ENCODE assay signal across 15 mouse cellular contexts in genomic region chr4:82663749-82664381, GRCm38 (mm10). TPM values are rescaled to one million over a fixed set of nuclear protein-coding genes. Genes with fewer than 3 reads are reported as not detected.
DNase-seq lines count a peak whose midpoint lies in the region; ATAC-seq and TF ChIP-seq lines count a peak whose summit lies in the region.
"Had no signal": no experiment of that assay in that cellular context is flagged by ENCODE, and none has a peak within 500 bp of the region (broad histone marks: within the 10 kb centered on the region; RNA-seq: fewer than 3 reads in every experiment).

No protein-coding gene starts in this region.

- no peak for DNase-seq in forebrain, embryonic 11.5 days (ENCODE audit: low spot score)
- peak; percentile 35 for DNase-seq in midbrain, embryonic 14.5 days
- DNase-seq in testis, postnatal 10 days (ENCODE audit: low spot score), result no peak
- DNase-seq: cerebellum, adult 9-10 months; kidney, postnatal 25 days; lung, postnatal 36 days had no signal

- TF ChIP-seq CTCF in intestine, postnatal 0 days (IDR thresholded peaks at IDR 0.05; ENCODE audit: low read depth), result peak; percentile 33

- H3K9ac ChIP-seq in forebrain, embryonic 15.5 days (replicated peaks), result no peak overlapping the region
- H3K9ac ChIP-seq in forebrain, embryonic 11.5 days (ENCODE audit: low read length), result no peak overlapping the region
- no peak overlapping the region for H3K9ac ChIP-seq in intestine, postnatal 0 days (ENCODE audit: low read depth, low read length)
- no peak overlapping the region for H3K9ac ChIP-seq in intestine, embryonic 16.5 days (ENCODE audit: low read depth, low read length)
- H3K9ac ChIP-seq in forebrain, embryonic 16.5 days (replicated peaks; ENCODE audit: low read depth, low read length), result no peak overlapping the region
- no peak overlapping the region for H3K9ac ChIP-seq in midbrain, embryonic 14.5 days (replicated peaks; ENCODE audit: low read length)
- H3K9ac ChIP-seq: embryonic facial prominence, embryonic 13.5 days; heart, embryonic 15.5 days had no signal

- ATAC-seq in forebrain, embryonic 15.5 days (replicated peaks), result no peak
- no peak for ATAC-seq in forebrain, embryonic 11.5 days (replicated peaks; ENCODE audit: low FRiP score)
- no peak for ATAC-seq in intestine, postnatal 0 days
- ATAC-seq in intestine, embryonic 16.5 days, result no peak
- ATAC-seq in forebrain, embryonic 16.5 days, result peak; percentile 8; the same call in 1 of the 2 replicates
- no peak for ATAC-seq in midbrain, embryonic 14.5 days (ENCODE audit: low FRiP score, low TSS enrichment)
- no peak for ATAC-seq in megakaryocyte-erythroid progenitor cell, adult 5-6 weeks (replicated peaks; ENCODE audit: low FRiP score, low TSS enrichment, poor library complexity, severe bottlenecking)
- ATAC-seq: CD4-positive, CD25-positive, alpha-beta regulatory T cell, adult 4 months had no signal

- no peak overlapping the region for H3K4me3 ChIP-seq in forebrain, embryonic 15.5 days
- H3K4me3 ChIP-seq in forebrain, embryonic 11.5 days (ENCODE audit: low read depth, low read length), result no peak overlapping the region
- H3K4me3 ChIP-seq in intestine, postnatal 0 days (ENCODE audit: low read depth, low read length), result no peak overlapping the region
- no peak overlapping the region for H3K4me3 ChIP-seq in intestine, embryonic 16.5 days (ENCODE audit: low read length)
- no peak overlapping the region for H3K4me3 ChIP-seq in forebrain, embryonic 16.5 days (replicated peaks; ENCODE audit: low read length)
- H3K4me3 ChIP-seq in midbrain, embryonic 14.5 days (replicated peaks; ENCODE audit: low read depth, low read length), result no peak overlapping the region
- H3K4me3 ChIP-seq: embryonic facial prominence, embryonic 13.5 days; heart, embryonic 15.5 days had no signal

- no peaks in the 10 kb centered on the region for H3K36me3 ChIP-seq in forebrain, embryonic 15.5 days
- H3K36me3 ChIP-seq in forebrain, embryonic 11.5 days (ENCODE audit: control insufficient read depth, insufficient read depth, low read length), result no peaks in the 10 kb centered on the region
- H3K36me3 ChIP-seq in intestine, postnatal 0 days (ENCODE audit: control insufficient read depth, insufficient read depth), result no peaks in the 10 kb centered on the region
- no peaks in the 10 kb centered on the region for H3K36me3 ChIP-seq in intestine, embryonic 16.5 days (ENCODE audit: control insufficient read depth, insufficient read depth, low read length)
- no peaks in the 10 kb centered on the region for H3K36me3 ChIP-seq in forebrain, embryonic 16.5 days (ENCODE audit: control insufficient read depth, insufficient read depth)
- no peaks in the 10 kb centered on the region for H3K36me3 ChIP-seq in midbrain, embryonic 14.5 days (ENCODE audit: control insufficient read depth, insufficient read depth, low read length)
- H3K36me3 ChIP-seq: embryonic facial prominence, embryonic 13.5 days; heart, embryonic 15.5 days had no signal

- WGBS in forebrain, embryonic 15.5 days, result 74% methylated on average over 6 of the region's 6 CpGs
- 85% methylated on average over 6 of the region's 6 CpGs for WGBS in forebrain, embryonic 11.5 days
- WGBS in intestine, postnatal 0 days, result 73% methylated on average over 6 of the region's 6 CpGs
- WGBS in intestine, embryonic 16.5 days, result 71% methylated on average over 6 of the region's 6 CpGs
- 55% methylated on average over 6 of the region's 6 CpGs for WGBS in forebrain, embryonic 16.5 days
- WGBS in midbrain, embryonic 14.5 days, result 81% methylated on average over 6 of the region's 6 CpGs

- 0 out of 2 replicates have a peak overlapping the region, but pooled peaks have one; percentile 68 for H3K27ac ChIP-seq in forebrain, embryonic 15.5 days (replicated peaks)
- no peak overlapping the region for H3K27ac ChIP-seq in forebrain, embryonic 11.5 days (ENCODE audit: low read depth, low read length)
- no peak overlapping the region for H3K27ac ChIP-seq in intestine, postnatal 0 days (ENCODE audit: low read depth, low read length)
- no peak overlapping the region for H3K27ac ChIP-seq in intestine, embryonic 16.5 days (ENCODE audit: low read length)
- no peak overlapping the region; the same call in 1 of the 2 replicates for H3K27ac ChIP-seq in forebrain, embryonic 16.5 days (ENCODE audit: low read length)
- H3K27ac ChIP-seq in midbrain, embryonic 14.5 days (replicated peaks; ENCODE audit: low read depth, low read length), result peak overlapping the region; percentile 47
- H3K27ac ChIP-seq: embryonic facial prominence, embryonic 13.5 days; heart, embryonic 15.5 days had no signal

- H3K9me3 ChIP-seq in forebrain, embryonic 15.5 days, result no peaks in the 10 kb centered on the region
- no peaks in the 10 kb centered on the region for H3K9me3 ChIP-seq in forebrain, embryonic 11.5 days (ENCODE audit: control insufficient read depth, low read length)
- H3K9me3 ChIP-seq in intestine, postnatal 0 days (ENCODE audit: control insufficient read depth), result no peaks in the 10 kb centered on the region
- H3K9me3 ChIP-seq in intestine, embryonic 16.5 days (ENCODE audit: control insufficient read depth, low read length), result no peaks in the 10 kb centered on the region
- no peaks in the 10 kb centered on the region for H3K9me3 ChIP-seq in forebrain, embryonic 16.5 days (ENCODE audit: control insufficient read depth, low read length)
- H3K9me3 ChIP-seq in midbrain, embryonic 14.5 days (ENCODE audit: control insufficient read depth, low read length), result no peaks in the 10 kb centered on the region
- H3K9me3 ChIP-seq: embryonic facial prominence, embryonic 13.5 days; heart, embryonic 15.5 days had no signal

- H3K27me3 ChIP-seq in forebrain, embryonic 15.5 days, result no peaks in the 10 kb centered on the region
- no peaks in the 10 kb centered on the region for H3K27me3 ChIP-seq in forebrain, embryonic 11.5 days (ENCODE audit: control insufficient read depth, insufficient read depth, low read length)
- H3K27me3 ChIP-seq in intestine, postnatal 0 days (replicated peaks; ENCODE audit: control insufficient read depth, insufficient read depth, low read length), result no peaks in the 10 kb centered on the region
- H3K27me3 ChIP-seq in intestine, embryonic 16.5 days (replicated peaks; ENCODE audit: control insufficient read depth, insufficient read depth, low read length), result no peaks in the 10 kb centered on the region
- H3K27me3 ChIP-seq in forebrain, embryonic 16.5 days (replicated peaks; ENCODE audit: control insufficient read depth, insufficient read depth, low read length), result no peaks in the 10 kb centered on the region
- H3K27me3 ChIP-seq in midbrain, embryonic 14.5 days (ENCODE audit: control insufficient read depth, insufficient read depth, low read length), result no peaks in the 10 kb centered on the region
- H3K27me3 ChIP-seq: embryonic facial prominence, embryonic 13.5 days; heart, embryonic 15.5 days had no signal

- no peak overlapping the region for H3K4me2 ChIP-seq in forebrain, embryonic 15.5 days (replicated peaks)
- H3K4me2 ChIP-seq in forebrain, embryonic 11.5 days (ENCODE audit: low read depth, low read length, severe bottlenecking), result no peak overlapping the region
- no peak overlapping the region for H3K4me2 ChIP-seq in intestine, postnatal 0 days (replicated peaks; ENCODE audit: low read depth)
- no peak overlapping the region for H3K4me2 ChIP-seq in intestine, embryonic 16.5 days (ENCODE audit: low read depth, low read length)
- H3K4me2 ChIP-seq in forebrain, embryonic 16.5 days (ENCODE audit: low read length), result no peak overlapping the region
- H3K4me2 ChIP-seq in midbrain, embryonic 14.5 days (ENCODE audit: low read length), result no peak overlapping the region
- H3K4me2 ChIP-seq: embryonic facial prominence, embryonic 13.5 days; heart, embryonic 15.5 days; liver, embryonic 11.5 days had no signal

- peaks cover 33% of the 10 kb centered on the region for H3K4me1 ChIP-seq in forebrain, embryonic 15.5 days
- H3K4me1 ChIP-seq in forebrain, embryonic 11.5 days (replicated peaks; ENCODE audit: control insufficient read depth, insufficient read depth, low read length), result no peaks in the 10 kb centered on the region
- H3K4me1 ChIP-seq in intestine, postnatal 0 days (replicated peaks; ENCODE audit: control insufficient read depth, insufficient read depth, low read length), result no peaks in the 10 kb centered on the region
- no peaks in the 10 kb centered on the region for H3K4me1 ChIP-seq in intestine, embryonic 16.5 days (ENCODE audit: control insufficient read depth, insufficient read depth, low read length)
- peaks cover 23% of the 10 kb centered on the region for H3K4me1 ChIP-seq in forebrain, embryonic 16.5 days (replicated peaks; ENCODE audit: control insufficient read depth, insufficient read depth, low read length)
- peaks cover 7% of the 10 kb centered on the region for H3K4me1 ChIP-seq in midbrain, embryonic 14.5 days (ENCODE audit: control insufficient read depth, insufficient read depth, low read length)
- H3K4me1 ChIP-seq: heart, embryonic 15.5 days had no signal

RNA-seq across cellular contexts. Expression of gene Nfib, which starts 41.7 kb away (rescaled TPM):
- 282 and 283 TPM in 2 replicates for polyA plus RNA-seq in forebrain, embryonic 15.5 days (2015; fragmentation: Nextera tagmentation; extraction: Ambion mirVana)
- polyA plus RNA-seq in forebrain, embryonic 11.5 days (2014; fragmentation: Nextera tagmentation; extraction: Ambion mirVana), result 49.7 and 58.4 TPM in 2 replicates
- 13.5 and 16.4 TPM in 2 replicates for polyA plus RNA-seq in intestine, postnatal 0 days (2015; fragmentation: Nextera tagmentation; extraction: Ambion mirVana)
- 27.6 and 32.3 TPM in 2 replicates for polyA plus RNA-seq in intestine, embryonic 16.5 days (2015; fragmentation: Nextera tagmentation; extraction: Ambion mirVana)
- 263 and 276 TPM in 2 replicates for polyA plus RNA-seq in forebrain, embryonic 16.5 days (2015; fragmentation: Nextera tagmentation; extraction: Ambion mirVana)
- polyA plus RNA-seq in midbrain, embryonic 14.5 days (2014; fragmentation: Nextera tagmentation; extraction: Ambion mirVana), result 64.4 and 72.0 TPM in 2 replicates
- not detected in 2 replicates for total RNA-seq in megakaryocyte-erythroid progenitor cell, adult 5-6 weeks (2014; fragmentation: Nextera tagmentation)
- not detected in 2 replicates for total RNA-seq in megakaryocyte-erythroid progenitor cell, adult 5-6 weeks (2017)

Comparison
In these comparisons a context has a peak if more than half of its experiments do, and no peak if none do; other contexts are left out.
1. H3K27ac ChIP-seq: peak in forebrain, embryonic 15.5 days (single experiment) and midbrain, embryonic 14.5 days (single experiment); none in forebrain, embryonic 11.5 days (single experiment), intestine, postnatal 0 days (single experiment), intestine, embryonic 16.5 days (single experiment) and forebrain, embryonic 16.5 days (single experiment).